Mouse (Mus musculus) myocyte (in vitro differentiated cells): ENCODE measurements around the gene Rpl3.

ENCODE experiments used
- E2F4 ChIP-seq: IDR thresholded peaks from one replicate; pipeline ENCODE4 v1.6.1; 2011; ENCODE audit warnings: mild to moderate bottlenecking, control low read depth, moderate library complexity; ENCODE audit not compliant: insufficient read depth
- MAX ChIP-seq: IDR thresholded peaks from one replicate; pipeline ENCODE4 v1.6.1; 2011; ENCODE audit warnings: low read depth, mild to moderate bottlenecking, control low read depth
- MYOD1 ChIP-seq, 3 experiments: IDR thresholded peaks; one replicate each; pipeline ENCODE4 v1.6.1; 2011; ENCODE audit warnings: control low read depth in 2 of 3, low read depth in 2 of 3, mild to moderate bottlenecking in 2 of 3, moderate library complexity in 1 of 3; ENCODE audit not compliant: insufficient read length in 2 of 3, control insufficient read depth in 1 of 3
- POLR2A ChIP-seq: IDR thresholded peaks from one replicate; pipeline ENCODE4 v1.6.1; 2011; ENCODE audit warnings: low read depth, mild to moderate bottlenecking, control low read depth, moderate library complexity; ENCODE audit not compliant: insufficient read length
- POLR2AphosphoS2 ChIP-seq: IDR thresholded peaks from one replicate; pipeline ENCODE4 v1.6.1; 2011; ENCODE audit warnings: low read depth, control low read depth; ENCODE audit not compliant: insufficient read length
- TCF12 ChIP-seq: IDR thresholded peaks from one replicate; pipeline ENCODE4 v1.6.1; 2011; ENCODE audit warnings: mild to moderate bottlenecking, control low read depth; ENCODE audit not compliant: poor library complexity, insufficient read depth, severe bottlenecking

GRCm38 (mm10) chr15:80135499-80135898, 43.8 kb upstream of the Rpl3 start:
- no peak for TF ChIP-seq POLR2A
- no peak for TF ChIP-seq E2F4
- no peak for TF ChIP-seq POLR2AphosphoS2
- no peak for TF ChIP-seq TCF12
- no peak for TF ChIP-seq MYOD1 (IDR thresholded peaks at IDR 0.05; ENCODE audit: control insufficient read depth in 1 of 3, insufficient read length in 2 of 3, low read depth in 2 of 3)
- no peak for TF ChIP-seq MAX
